Mouse (Mus musculus) forebrain, embryonic 14.5 days (tissue): Measurements from ENCODE around the gene Kbtbd8. TPM values are rescaled to one million over a fixed set of nuclear protein-coding genes. Genes with fewer than 3 reads are reported as not detected.
A peak's percentile ranks its signal among the peaks of the same experiment; 100 is the strongest.

ENCODE experiments used
- ATAC-seq: fragments of 200-750 bp; cut with Nextera tagmentation; 2 replicates; pipeline ENCODE4 v1.8.0; 2017; ENCODE audit warnings: mild to moderate bottlenecking, moderate library complexity
- DNase-seq: peaks from one replicate; pipeline ENCODE4 v3.0.0-alpha.2; 2015; ENCODE audit warnings: low spot score
- H3K27ac ChIP-seq: fragments of 300-500 bp; sonication (generic); 2 replicates; pipeline ENCODE4 v1.5.1; 2014; ENCODE audit warnings: low read depth, mild to moderate bottlenecking, control low read depth, low read length, moderate library complexity
- H3K27me3 ChIP-seq: fragments of 300-500 bp; sonication (generic); replicated peaks from 2 replicates; pipeline ENCODE4 v1.6.1; 2014; ENCODE audit warnings: low read length, control low read depth, mixed read lengths; ENCODE audit not compliant: control insufficient read depth, insufficient read depth
- H3K36me3 ChIP-seq: fragments of 300-500 bp; sonication (generic); 2 replicates; pipeline ENCODE4 v1.6.1; 2014; ENCODE audit warnings: low read length, control low read depth; ENCODE audit not compliant: control insufficient read depth, insufficient read depth
- H3K4me1 ChIP-seq: fragments of 300-500 bp; sonication (generic); 2 replicates; pipeline ENCODE4 v1.6.1; 2014; ENCODE audit warnings: antibody characterized with exemption, low read length, control low read depth; ENCODE audit not compliant: control insufficient read depth, insufficient read depth
- H3K4me2 ChIP-seq: fragments of 300-500 bp; sonication (generic); 2 replicates; pipeline ENCODE4 v1.6.1; 2014; ENCODE audit warnings: mild to moderate bottlenecking, control low read depth, low read length
- H3K4me3 ChIP-seq: fragments of 300-500 bp; sonication (generic); 2 replicates; pipeline ENCODE4 v1.5.1; 2014; ENCODE audit warnings: low read depth, low read length, control low read depth
- H3K9ac ChIP-seq: fragments of 300-500 bp; sonication (generic); 2 replicates; pipeline ENCODE4 v1.6.1; 2014; ENCODE audit warnings: mild to moderate bottlenecking, low read length, control low read depth, moderate library complexity
- H3K9me3 ChIP-seq: fragments of 300-500 bp; sonication (generic); replicated peaks from 2 replicates; pipeline ENCODE4 v1.6.1; 2016; ENCODE audit warnings: low read length, control low read depth, mixed read lengths; ENCODE audit not compliant: control insufficient read depth
- WGBS: fragments of 180-500 bp; shearing (Covaris S2); extraction: QIAGEN DNeasy Blood & Tissue Kit; methylation state at CpG from one replicate; pipeline ENCODE4 v1.1.7; 2014; 5-methylcytosine and 5-hydroxymethylcytosine counted together
- polyA plus RNA-seq: library from polyadenylated mRNA; unstranded; fragments of >200 nt; fragmentation: Nextera tagmentation; extraction: Ambion mirVana; gene quantifications from 2 replicates; pipeline ENCODE4 v1.2.1, GENCODE M21; 2014

The Kbtbd8 gene
- 6.1 and 8.7 TPM in 2 replicates for polyA plus RNA-seq

DNA sequence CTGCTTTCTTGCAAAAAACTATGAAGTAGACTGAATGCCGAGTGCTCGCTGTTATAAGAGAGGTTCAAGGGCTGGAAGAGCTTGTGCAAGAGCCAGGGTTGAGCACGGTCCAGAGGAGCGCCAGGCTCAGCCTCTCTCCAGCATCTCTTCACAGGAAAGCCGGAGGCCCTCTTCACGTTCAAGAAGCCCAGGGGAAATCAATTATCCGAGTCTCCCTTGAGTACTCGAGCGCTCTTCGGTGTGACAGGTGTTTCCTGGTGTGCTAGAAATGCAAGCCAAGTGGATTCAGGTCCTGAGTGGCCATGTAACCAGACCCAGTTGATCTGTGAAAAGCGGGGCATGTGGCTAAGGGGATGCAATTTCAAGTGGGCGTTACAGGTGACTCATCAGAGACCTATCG is at the start of gene Kbtbd8:
Gene Kbtbd8, plus strand, starts transcription at position 295 of the 400 bp plus-strand sequence.
- no peak; the same call in none of the 2 replicates for ATAC-seq
- Histone ChIP-seq H3K4me1 (peaks cover 4% of the 10 kb centered on the region), H3K4me2 (peak within 1 kb of the TSS; percentile 64), H3K27me3 (no peaks in the 10 kb centered on the region), H3K4me3 (peak within 1 kb of the TSS; percentile 70), H3K9ac (peak within 1 kb of the TSS; percentile 75), H3K9me3 (no peaks in the 10 kb centered on the region), H3K27ac (peak within 1 kb of the TSS; percentile 31; the same call in 1 of the 2 replicates), H3K36me3 (peaks cover under 1% of the 10 kb centered on the region; the same call in 1 of the 2 replicates)
- peak; percentile 8 for DNase-seq
- 25% methylated on average over 13 of the region's 13 CpGs for WGBS

DNA sequence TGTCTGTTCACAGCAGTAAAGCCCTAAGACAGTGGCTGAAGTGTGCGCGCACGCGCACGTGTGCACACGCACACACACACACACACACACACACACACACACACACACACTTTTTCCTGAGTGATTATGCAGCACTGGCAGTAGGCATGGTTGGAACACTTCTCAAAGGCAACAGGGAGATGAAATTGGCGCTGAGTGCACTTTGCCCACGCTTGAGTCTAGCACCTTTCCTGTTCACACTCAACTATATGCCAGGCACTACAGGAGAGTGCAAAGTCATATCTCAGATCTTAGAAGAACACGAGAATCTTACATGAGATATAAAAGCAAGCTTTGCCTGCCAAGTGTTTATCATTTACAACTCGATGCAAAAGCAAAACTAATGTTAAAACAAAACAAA is 47.3 kb upstream of the Kbtbd8 start:
- 89% methylated on average over 10 of the region's 10 CpGs for WGBS
- H3K36me3 ChIP-seq, result no peaks in the 10 kb centered on the region
- no peak overlapping the region for H3K4me3 ChIP-seq
- no peak for ATAC-seq
- H3K27me3 ChIP-seq, result no peaks in the 10 kb centered on the region
- no peak overlapping the region for H3K9ac ChIP-seq
- H3K4me2 ChIP-seq, result no peak overlapping the region
- no peak overlapping the region for H3K27ac ChIP-seq
- H3K9me3 ChIP-seq, result no peaks in the 10 kb centered on the region
- no peaks in the 10 kb centered on the region for H3K4me1 ChIP-seq
- peak; percentile 2 for DNase-seq

DNA sequence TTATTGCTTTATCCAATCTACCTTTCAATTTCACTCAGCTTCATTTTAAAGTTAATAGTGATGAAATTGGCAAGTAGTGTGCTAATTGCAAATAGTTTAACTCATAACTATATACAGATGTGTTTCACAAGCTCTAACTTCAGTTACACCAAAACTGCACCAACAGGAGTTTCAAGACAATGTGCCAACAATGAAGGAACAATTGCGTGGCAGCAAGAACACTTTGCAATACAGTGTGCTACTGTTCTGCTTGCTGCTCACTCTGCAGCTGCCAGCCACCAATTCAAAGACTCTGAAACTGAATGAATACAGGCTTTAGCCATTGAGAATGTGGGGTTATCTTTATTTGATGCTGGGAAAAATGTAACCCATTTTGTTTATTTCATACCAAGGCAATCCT is 31.8 kb upstream of the Kbtbd8 start:
- no peak overlapping the region for H3K4me2 ChIP-seq
- DNase-seq (peak; percentile 41), ATAC-seq (no peak)
- H3K4me1 ChIP-seq, result 0 out of 2 replicates have a peak, but pooled peaks cover 4% of the 10 kb centered on the region
- no peaks in the 10 kb centered on the region for H3K9me3 ChIP-seq
- H3K4me3 ChIP-seq, result no peak overlapping the region
- 32% methylated on average over 1 of the region's 1 CpGs for WGBS
- H3K27ac ChIP-seq, result no peak overlapping the region
- H3K9ac ChIP-seq, result no peak overlapping the region
- H3K36me3 ChIP-seq, result no peaks in the 10 kb centered on the region
- H3K27me3 ChIP-seq, result no peaks in the 10 kb centered on the region

DNA sequence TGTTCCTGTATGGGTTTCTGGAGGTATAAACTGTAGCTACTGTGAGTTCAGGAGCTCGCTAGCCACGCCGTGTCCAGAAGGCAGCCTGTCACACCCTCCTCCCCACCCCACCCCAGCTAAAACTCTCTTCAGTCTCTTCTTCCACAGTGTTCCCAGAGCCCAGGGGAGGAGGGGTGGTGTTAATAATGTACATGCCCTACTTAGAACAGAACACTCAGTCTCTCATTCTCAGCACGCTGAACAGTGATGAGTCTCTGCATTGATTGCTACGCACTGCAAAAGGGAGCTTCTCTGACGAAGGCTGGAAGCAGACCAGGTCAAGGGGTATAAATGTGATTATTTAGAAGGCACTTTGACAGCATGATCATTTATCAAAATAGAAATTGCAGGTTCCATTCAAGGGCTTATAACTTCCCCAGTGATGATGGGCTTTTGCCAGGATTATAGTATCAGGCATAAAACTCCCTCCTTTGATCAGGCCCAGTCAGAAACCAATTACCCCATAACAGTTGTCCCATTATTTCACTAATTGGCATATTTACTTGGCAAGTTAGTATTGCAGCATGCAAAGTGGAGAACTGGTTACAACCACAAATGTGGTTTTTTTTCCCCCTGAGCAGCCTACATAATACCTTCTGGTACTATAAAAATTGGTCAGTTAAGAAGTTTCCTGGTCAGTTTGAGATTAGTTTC is 29.7 kb upstream of the Kbtbd8 start:
- Histone ChIP-seq H3K4me2 (no peak overlapping the region), H3K9me3 (no peaks in the 10 kb centered on the region), H3K9ac (no peak overlapping the region), H3K4me1 (0 out of 2 replicates have a peak, but pooled peaks cover 4% of the 10 kb centered on the region), H3K27ac (no peak overlapping the region), H3K36me3 (no peaks in the 10 kb centered on the region), H3K4me3 (no peak overlapping the region), H3K27me3 (no peaks in the 10 kb centered on the region)
- ATAC-seq, result peak; percentile 61; the same call in 1 of the 2 replicates
- WGBS, result 44% methylated on average over 6 of the region's 6 CpGs
- peak; percentile 79 for DNase-seq

DNA sequence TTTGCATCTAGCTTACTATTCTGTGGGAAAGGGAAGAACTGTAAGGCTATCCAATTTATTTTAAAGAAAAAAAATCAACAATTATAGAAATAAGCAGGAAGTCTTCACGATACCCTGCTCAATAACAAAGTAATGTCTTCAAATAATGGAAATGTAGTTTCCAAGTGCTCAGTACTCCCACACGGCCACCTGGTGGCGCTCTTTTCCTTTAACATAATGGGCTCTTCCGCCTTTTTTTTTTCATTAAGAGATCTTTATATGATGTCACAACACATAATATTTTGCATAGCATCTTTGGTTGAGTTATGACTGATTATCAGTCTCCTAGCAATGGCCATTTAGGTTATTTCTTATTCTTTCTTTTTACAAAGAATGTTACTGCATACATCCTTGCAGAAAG is 29.0 kb upstream of the Kbtbd8 start:
- no peak overlapping the region for H3K9ac ChIP-seq
- H3K36me3 ChIP-seq, result no peaks in the 10 kb centered on the region
- H3K27me3 ChIP-seq, result no peaks in the 10 kb centered on the region
- H3K4me2 ChIP-seq, result no peak overlapping the region
- H3K4me1 ChIP-seq, result 0 out of 2 replicates have a peak, but pooled peaks cover 4% of the 10 kb centered on the region
- H3K4me3 ChIP-seq, result no peak overlapping the region
- no peak overlapping the region for H3K27ac ChIP-seq
- WGBS, result 43% methylated on average over 4 of the region's 4 CpGs
- no peaks in the 10 kb centered on the region for H3K9me3 ChIP-seq
- DNase-seq (peak; percentile 39), ATAC-seq (no peak)

DNA sequence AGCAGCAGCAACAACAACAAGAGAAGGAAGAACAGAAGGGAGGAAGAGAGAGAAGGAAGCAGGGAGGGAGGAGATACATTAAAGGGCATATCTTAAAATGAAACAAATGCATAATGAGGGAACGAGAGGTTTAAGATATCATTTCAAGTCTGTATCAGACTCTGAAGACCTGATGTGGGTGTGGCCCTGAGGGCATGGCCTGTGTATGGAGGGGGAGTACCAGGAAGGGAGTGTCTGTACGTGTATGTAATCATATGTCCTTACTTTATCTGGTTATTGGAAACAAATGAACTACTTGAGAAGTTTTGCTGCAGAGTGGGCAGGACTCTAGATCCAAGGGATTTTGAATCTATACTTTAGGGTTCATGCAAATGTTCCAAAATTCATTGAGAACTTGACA is 22.3 kb upstream of the Kbtbd8 start:
- Histone ChIP-seq H3K4me3 (no peak overlapping the region), H3K9me3 (no peaks in the 10 kb centered on the region), H3K27me3 (no peaks in the 10 kb centered on the region; the same call in 1 of the 2 replicates), H3K4me2 (no peak overlapping the region), H3K9ac (no peak overlapping the region), H3K36me3 (no peaks in the 10 kb centered on the region), H3K27ac (no peak overlapping the region), H3K4me1 (no peaks in the 10 kb centered on the region)
- DNase-seq (no peak), ATAC-seq (no peak)
- WGBS, result 80% methylated on average over 2 of the region's 2 CpGs

DNA sequence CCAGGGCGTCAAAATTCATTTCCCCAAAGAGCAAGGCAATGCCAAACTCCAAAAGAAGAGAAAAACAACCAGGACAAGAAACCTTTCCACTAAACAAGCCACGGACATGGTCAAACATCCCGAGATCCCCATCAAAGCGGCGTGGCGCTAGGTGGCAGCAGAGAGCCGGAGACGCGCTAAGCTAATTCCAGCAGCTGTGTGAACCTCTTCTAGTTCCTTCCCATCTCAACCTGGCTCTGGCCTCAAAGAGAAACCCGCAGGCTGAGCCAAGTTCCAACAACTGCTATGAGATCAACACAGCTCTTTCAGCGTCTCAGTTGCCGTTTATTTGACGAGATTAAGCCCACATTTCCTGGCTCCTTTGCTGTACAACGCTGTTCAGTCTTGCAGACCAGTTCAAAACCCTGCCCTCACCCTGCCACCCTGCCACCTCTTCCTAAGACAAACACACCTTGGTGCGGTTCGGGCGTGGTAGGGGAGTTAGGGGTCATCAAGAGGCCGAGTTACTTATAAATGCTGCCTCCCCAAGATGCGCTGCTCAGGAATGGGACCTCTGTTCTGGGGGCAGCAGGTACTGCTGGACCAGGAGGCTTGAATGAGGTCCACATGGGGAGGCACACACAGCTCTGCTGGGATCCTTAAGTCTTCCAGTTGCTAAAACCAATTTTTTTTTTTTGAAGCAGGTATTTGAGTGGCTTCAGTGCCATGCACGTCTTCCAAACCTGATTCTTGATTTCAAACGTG is 18.5 kb upstream of the Kbtbd8 start:
- no peaks in the 10 kb centered on the region; the same call in 1 of the 2 replicates for H3K27me3 ChIP-seq
- no peak overlapping the region for H3K27ac ChIP-seq
- no peaks in the 10 kb centered on the region for H3K4me1 ChIP-seq
- no peak overlapping the region for H3K9ac ChIP-seq
- WGBS, result 26% methylated on average over 21 of the region's 21 CpGs
- H3K9me3 ChIP-seq, result no peaks in the 10 kb centered on the region
- ATAC-seq (peak; percentile 77), DNase-seq (peak; percentile 89)
- H3K4me2 ChIP-seq, result no peak overlapping the region
- H3K4me3 ChIP-seq, result no peak overlapping the region
- no peaks in the 10 kb centered on the region for H3K36me3 ChIP-seq

DNA sequence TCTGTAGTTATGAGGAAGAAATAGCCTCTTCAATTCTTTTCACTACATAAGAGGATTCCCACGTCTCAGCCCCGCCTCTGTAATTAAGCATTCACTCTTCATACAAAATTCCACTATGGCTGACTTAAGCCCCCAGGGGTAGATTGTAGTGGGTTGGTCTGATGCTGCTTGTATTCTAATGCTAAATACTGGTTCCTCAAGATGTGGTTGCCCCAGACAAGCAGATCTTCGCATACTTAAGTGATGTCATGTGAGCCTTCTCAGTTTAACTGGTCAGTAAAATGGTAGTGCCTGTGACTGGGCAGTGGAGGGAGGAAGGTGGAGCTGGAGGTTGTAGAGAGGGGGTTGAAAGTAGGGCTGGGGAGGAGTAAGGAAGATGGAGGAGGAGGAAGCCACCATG is 13.3 kb upstream of the Kbtbd8 start:
- no peak for DNase-seq
- ATAC-seq, result no peak
- Histone ChIP-seq H3K4me1 (no peaks in the 10 kb centered on the region), H3K36me3 (no peaks in the 10 kb centered on the region), H3K27ac (no peak overlapping the region), H3K27me3 (no peaks in the 10 kb centered on the region), H3K9ac (no peak overlapping the region), H3K4me2 (no peak overlapping the region), H3K4me3 (no peak overlapping the region), H3K9me3 (no peaks in the 10 kb centered on the region)
- 41% methylated on average over 3 of the region's 3 CpGs for WGBS

DNA sequence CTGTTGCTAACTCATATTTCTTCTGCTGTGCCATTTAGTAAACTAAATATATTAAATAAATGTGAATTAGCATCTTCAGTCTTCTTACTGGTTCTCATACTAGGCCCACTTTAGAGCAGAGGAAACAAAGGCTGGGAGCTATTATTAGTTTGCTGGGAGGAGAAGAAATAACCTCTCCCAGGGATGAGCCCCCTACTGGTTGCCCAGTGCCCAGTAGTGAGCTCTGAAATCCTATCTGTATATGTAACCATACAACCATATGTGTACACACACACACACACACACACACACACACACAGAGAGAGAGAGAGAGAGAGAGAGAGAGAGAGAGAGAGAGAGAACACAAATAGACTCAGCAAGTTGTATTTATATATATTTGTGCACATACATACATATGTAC is 8.6 kb upstream of the Kbtbd8 start:
- Histone ChIP-seq H3K4me2 (no peak overlapping the region), H3K27me3 (no peaks in the 10 kb centered on the region), H3K4me3 (no peak overlapping the region), H3K4me1 (no peaks in the 10 kb centered on the region), H3K9ac (no peak overlapping the region), H3K36me3 (no peaks in the 10 kb centered on the region), H3K27ac (no peak overlapping the region), H3K9me3 (no peaks in the 10 kb centered on the region)
- no peak for DNase-seq
- ATAC-seq, result no peak
